Mouse (Mus musculus): ENCODE results near the gene Lrrc20. TPM values are rescaled to one million over a fixed set of nuclear protein-coding genes. Genes with fewer than 3 reads are reported as not detected.
"Not testable (repeated sequence)": the region's sequence is repeated elsewhere in the genome, so short reads cannot be mapped to it uniquely, and the experiment has no call there.

Gene Lrrc20
- polyA plus RNA-seq, 1 experiment, result 10.9 TPM

- peak; percentile 48 for DNase-seq
- under 1% methylated on average over 8 of the region's 8 CpGs for WGBS
- Histone ChIP-seq H3K4me1 (replicated peaks; ENCODE audit: control insufficient read depth, insufficient read depth, low read length) (peaks cover 18% of the 10 kb centered on the region), H3K36me3 (ENCODE audit: control insufficient read depth, insufficient read depth, low read length) (no peaks in the 10 kb centered on the region), H3K4me3 (ENCODE audit: control insufficient read depth, insufficient read depth, low read length) (peak overlapping the region; percentile 92), H3K27ac (ENCODE audit: control insufficient read depth, insufficient read depth, low read length) (peak overlapping the region; percentile 81), H3K27me3 (ENCODE audit: control insufficient read depth, insufficient read depth, low read length) (no peaks in the 10 kb centered on the region)
- TF ChIP-seq CTCF (IDR thresholded peaks at IDR 0.05; ENCODE audit: borderline replicate concordance, control insufficient read depth, extremely low read depth, insufficient read depth, low read length, poor library complexity) (no peak), POLR2A (IDR thresholded peaks at IDR 0.05; ENCODE audit: control insufficient read depth, extremely low read depth, insufficient read depth, low read length, poor library complexity) (no peak)
Measured at GRCm38 (mm10) chr10:61451463-61451930, 24.1 kb upstream of the Lrrc20 start.

GRCm38 (mm10) chr10:61451931-61452617 lies 23.5 kb upstream of the Lrrc20 start:
- under 1% methylated on average over 62 of the region's 62 CpGs for WGBS
- peak; percentile 51 for DNase-seq
- Histone ChIP-seq H3K27ac (ENCODE audit: control insufficient read depth, insufficient read depth, low read length) (peak overlapping the region; percentile 81), H3K4me3 (ENCODE audit: control insufficient read depth, insufficient read depth, low read length) (peak overlapping the region; percentile 92), H3K4me1 (replicated peaks; ENCODE audit: control insufficient read depth, insufficient read depth, low read length) (peaks cover 18% of the 10 kb centered on the region), H3K27me3 (ENCODE audit: control insufficient read depth, insufficient read depth, low read length) (no peaks in the 10 kb centered on the region), H3K36me3 (ENCODE audit: control insufficient read depth, insufficient read depth, low read length) (no peaks in the 10 kb centered on the region)
- TF ChIP-seq CTCF (IDR thresholded peaks at IDR 0.05; ENCODE audit: borderline replicate concordance, control insufficient read depth, extremely low read depth, insufficient read depth, low read length, poor library complexity), result no peak
- TF ChIP-seq POLR2A (IDR thresholded peaks at IDR 0.05; ENCODE audit: control insufficient read depth, extremely low read depth, insufficient read depth, low read length, poor library complexity), result no peak

- TF ChIP-seq POLR2A (IDR thresholded peaks at IDR 0.05; ENCODE audit: control insufficient read depth, extremely low read depth, insufficient read depth, low read length, poor library complexity), result peak; percentile 98
- no peak for TF ChIP-seq CTCF (IDR thresholded peaks at IDR 0.05; ENCODE audit: borderline replicate concordance, control insufficient read depth, extremely low read depth, insufficient read depth, low read length, poor library complexity)
- under 1% methylated on average over 36 of the region's 36 CpGs for WGBS
- Histone ChIP-seq H3K36me3 (ENCODE audit: control insufficient read depth, insufficient read depth, low read length) (no peaks in the 10 kb centered on the region), H3K4me3 (ENCODE audit: control insufficient read depth, insufficient read depth, low read length) (peak within 1 kb of the TSS; percentile 92), H3K27ac (ENCODE audit: control insufficient read depth, insufficient read depth, low read length) (peak within 1 kb of the TSS; percentile 81), H3K4me1 (replicated peaks; ENCODE audit: control insufficient read depth, insufficient read depth, low read length) (peaks cover 18% of the 10 kb centered on the region), H3K27me3 (ENCODE audit: control insufficient read depth, insufficient read depth, low read length) (no peaks in the 10 kb centered on the region)
- DNase-seq, result peak; percentile 99
Measured at GRCm38 (mm10) chr10:61452645-61453044, 23.0 kb upstream of the Lrrc20 start, which contains the start of gene Eif4ebp2. TSS of gene Eif4ebp2 (minus strand) at chr10:61452661.

- 57% methylated on average over 3 of the region's 3 CpGs for WGBS
- H3K4me1 ChIP-seq (replicated peaks; ENCODE audit: control insufficient read depth, insufficient read depth, low read length), result peaks cover 15% of the 10 kb centered on the region
- H3K27me3 ChIP-seq (ENCODE audit: control insufficient read depth, insufficient read depth, low read length); H3K27ac ChIP-seq (ENCODE audit: control insufficient read depth, insufficient read depth, low read length); H3K4me3 ChIP-seq (ENCODE audit: control insufficient read depth, insufficient read depth, low read length); DNase-seq; H3K36me3 ChIP-seq (ENCODE audit: control insufficient read depth, insufficient read depth, low read length): not testable (repeated sequence)
Measured at GRCm38 (mm10) chr10:61453171-61453570, 22.4 kb upstream of the Lrrc20 start.

- Histone ChIP-seq H3K27ac (ENCODE audit: control insufficient read depth, insufficient read depth, low read length) (no peak overlapping the region), H3K4me3 (ENCODE audit: control insufficient read depth, insufficient read depth, low read length) (no peak overlapping the region), H3K27me3 (ENCODE audit: control insufficient read depth, insufficient read depth, low read length) (no peaks in the 10 kb centered on the region), H3K36me3 (ENCODE audit: control insufficient read depth, insufficient read depth, low read length) (no peaks in the 10 kb centered on the region), H3K4me1 (replicated peaks; ENCODE audit: control insufficient read depth, insufficient read depth, low read length) (no peaks in the 10 kb centered on the region)
- no peak for DNase-seq
- TF ChIP-seq CTCF (IDR thresholded peaks at IDR 0.05; ENCODE audit: borderline replicate concordance, control insufficient read depth, extremely low read depth, insufficient read depth, low read length, poor library complexity) (no peak), POLR2A (IDR thresholded peaks at IDR 0.05; ENCODE audit: control insufficient read depth, extremely low read depth, insufficient read depth, low read length, poor library complexity) (no peak)
- WGBS, result 85% methylated on average over 3 of the region's 3 CpGs
Measured at GRCm38 (mm10) chr10:61457182-61457581, 18.4 kb upstream of the Lrrc20 start.

GRCm38 (mm10) chr10:61465009-61465408 lies 10.6 kb upstream of the Lrrc20 start:
- no peak for TF ChIP-seq CTCF (IDR thresholded peaks at IDR 0.05; ENCODE audit: borderline replicate concordance, control insufficient read depth, extremely low read depth, insufficient read depth, low read length, poor library complexity)
- TF ChIP-seq POLR2A (IDR thresholded peaks at IDR 0.05; ENCODE audit: control insufficient read depth, extremely low read depth, insufficient read depth, low read length, poor library complexity), result no peak
- DNase-seq, result no peak
- Histone ChIP-seq H3K36me3 (ENCODE audit: control insufficient read depth, insufficient read depth, low read length) (no peaks in the 10 kb centered on the region), H3K27ac (ENCODE audit: control insufficient read depth, insufficient read depth, low read length) (no peak overlapping the region), H3K4me3 (ENCODE audit: control insufficient read depth, insufficient read depth, low read length) (no peak overlapping the region), H3K27me3 (ENCODE audit: control insufficient read depth, insufficient read depth, low read length) (no peaks in the 10 kb centered on the region), H3K4me1 (replicated peaks; ENCODE audit: control insufficient read depth, insufficient read depth, low read length) (no peaks in the 10 kb centered on the region)
- WGBS, result 63% methylated on average over 4 of the region's 4 CpGs

GRCm38 (mm10) chr10:61466242-61466641 lies 9.4 kb upstream of the Lrrc20 start:
- no peak for TF ChIP-seq CTCF (IDR thresholded peaks at IDR 0.05; ENCODE audit: borderline replicate concordance, control insufficient read depth, extremely low read depth, insufficient read depth, low read length, poor library complexity)
- no peak for TF ChIP-seq POLR2A (IDR thresholded peaks at IDR 0.05; ENCODE audit: control insufficient read depth, extremely low read depth, insufficient read depth, low read length, poor library complexity)
- 69% methylated on average over 8 of the region's 8 CpGs for WGBS
- H3K4me3 ChIP-seq (ENCODE audit: control insufficient read depth, insufficient read depth, low read length), result no peak overlapping the region
- DNase-seq, result peak; percentile 44
- no peaks in the 10 kb centered on the region for H3K27me3 ChIP-seq (ENCODE audit: control insufficient read depth, insufficient read depth, low read length)
- no peaks in the 10 kb centered on the region for H3K36me3 ChIP-seq (ENCODE audit: control insufficient read depth, insufficient read depth, low read length)
- no peaks in the 10 kb centered on the region for H3K4me1 ChIP-seq (replicated peaks; ENCODE audit: control insufficient read depth, insufficient read depth, low read length)
- no peak overlapping the region for H3K27ac ChIP-seq (ENCODE audit: control insufficient read depth, insufficient read depth, low read length)
